Mouse (Mus musculus) adrenal gland, adult 18-20 months (tissue): ENCODE measurements around the gene Lin28b. TPM values are rescaled to one million over a fixed set of nuclear protein-coding genes. Genes with fewer than 3 reads are reported as not detected.

Source experiments
- DNase-seq, 2 experiments: peaks; one replicate each; pipeline ENCODE4 v3.0.0; 2021 to 2022; ENCODE audit warnings: low spot score in 2 of 2
- long read RNA-seq, 2 experiments: library from polyadenylated mRNA; stranded (forward); transcript quantifications; one replicate each; pipeline ENCODE4 v2.0.0; 2021
- total RNA-seq, 2 experiments: library from RNA; stranded (reverse); gene quantifications; 1 replicate in 1 of 2; 2 replicates in 1 of 2; pipeline ENCODE4 v1.2.3; 2021

The Lin28b gene
- total RNA-seq = under 1 TPM in 1 of 2 experiments, not detected in 1; 0.06 TPM
- long read RNA-seq, experiment 1 = 0 reads
- long read RNA-seq, experiment 2 = 0 reads

- peak in 1 of 2 experiments; percentile 5 for DNase-seq
Measured at GRCm38 (mm10) chr10:45485761-45486602, at the start of gene Lin28b. Gene Lin28b, minus strand, starts transcription at chr10:45486395.

DNA sequence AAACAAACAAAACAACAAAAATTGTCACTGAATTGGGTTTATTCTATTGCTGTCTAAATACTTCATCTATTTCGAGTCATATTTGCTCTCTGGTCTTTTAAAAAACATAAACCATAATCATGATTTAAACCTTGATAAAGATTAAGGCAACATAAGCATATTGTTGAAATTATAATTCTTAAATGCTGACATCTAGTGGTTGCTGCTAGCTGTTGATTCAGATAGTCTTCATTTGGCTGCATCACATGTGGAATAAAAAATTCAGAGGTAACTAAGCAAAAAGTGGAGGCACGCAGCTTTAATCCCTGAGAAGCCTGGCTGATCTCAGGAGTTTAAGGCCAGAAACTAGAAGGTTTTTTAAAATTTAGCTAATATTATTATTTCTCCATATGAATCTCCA, 25.6 kb upstream of the Lin28b start:
- no peak for DNase-seq

GRCm38 (mm10) chr10:45510662-45511061, 24.5 kb upstream of the Lin28b start:
- no peak for DNase-seq

DNA sequence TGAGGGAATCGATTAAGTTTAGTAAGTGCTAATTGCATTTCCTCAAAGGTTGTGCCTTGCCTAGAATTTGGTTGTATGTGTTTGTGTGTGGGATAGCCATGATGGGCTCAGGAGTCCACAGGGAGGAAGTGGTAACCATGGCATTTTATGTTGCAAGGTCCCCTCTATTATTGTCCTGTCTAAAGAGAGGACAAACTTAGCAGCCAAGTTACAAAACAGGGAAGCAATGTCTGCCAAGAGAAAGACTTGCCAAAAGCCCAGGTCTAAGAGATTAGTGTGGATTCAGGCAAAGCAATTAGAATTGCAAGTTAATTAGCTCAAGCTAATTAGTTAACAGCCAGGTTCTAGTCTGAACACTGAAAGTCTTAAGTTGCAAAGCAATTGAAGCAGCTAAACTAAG, 14.1 kb upstream of the Lin28b start:
- no peak for DNase-seq

DNA sequence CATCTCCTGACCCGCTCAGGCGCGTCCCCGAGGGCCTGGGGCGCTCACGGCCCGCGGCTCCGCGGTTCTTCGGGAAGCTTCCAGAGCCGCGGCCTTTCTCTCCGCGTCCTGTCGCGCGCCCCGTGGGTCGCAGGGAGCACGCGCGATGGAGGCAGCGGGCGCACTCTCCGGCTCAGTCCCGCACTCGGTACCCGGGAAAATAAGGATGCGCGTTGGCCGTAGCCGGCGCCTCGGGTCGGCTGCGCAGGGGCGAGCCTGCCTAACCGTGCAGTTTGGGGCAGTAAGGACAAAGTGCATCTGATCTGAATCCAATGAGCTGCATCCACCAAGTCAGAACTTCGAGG, 380 bp upstream of the Lin28b start:
- DNase-seq = no peak

DNA sequence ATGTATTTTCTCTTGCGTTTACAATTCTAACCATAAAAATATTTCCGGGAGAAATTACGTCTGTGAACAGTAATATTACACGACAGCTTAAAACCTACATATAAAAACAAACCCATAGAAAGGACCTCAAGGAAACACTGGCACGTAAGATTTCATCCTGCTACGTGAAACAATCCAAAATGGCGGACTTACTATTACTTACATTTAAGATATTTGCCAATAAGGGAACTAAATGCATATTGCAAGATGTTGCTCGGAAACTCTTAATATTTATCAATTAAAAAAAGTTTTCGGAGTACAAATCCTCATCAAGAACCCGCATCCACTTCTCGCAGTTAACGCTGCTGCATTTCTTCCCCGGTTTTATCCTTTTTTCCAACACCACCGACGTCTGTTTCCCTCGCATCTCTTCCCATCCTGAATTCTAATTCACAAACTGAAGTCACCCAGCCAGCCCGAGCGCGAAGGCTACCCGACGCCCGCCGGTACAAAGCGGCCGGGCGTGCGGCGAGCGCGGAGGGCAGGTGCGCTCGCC, 902 bp downstream of the Lin28b start:
- DNase-seq = no peak

DNA sequence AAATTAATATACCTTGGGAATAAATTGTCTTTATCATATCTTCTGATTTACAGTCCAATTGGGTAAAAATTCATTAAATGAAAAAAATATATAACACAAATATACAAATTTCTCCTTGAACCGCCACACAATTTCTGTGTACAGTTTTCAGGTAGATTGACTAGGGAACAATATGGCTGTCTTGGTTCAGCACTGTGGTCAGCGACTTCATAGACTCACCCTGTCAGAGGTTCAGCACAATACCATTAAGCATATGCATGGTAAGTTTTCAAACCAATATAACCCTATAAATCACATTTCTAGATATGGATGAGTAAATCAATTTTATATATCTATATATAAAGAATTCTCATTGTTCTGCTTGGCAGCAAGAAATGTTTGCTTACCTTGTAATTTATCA, 3.0 kb downstream of the Lin28b start:
- no peak for DNase-seq

- DNase-seq = no peak
Measured at GRCm38 (mm10) chr10:45473663-45474333, 12.4 kb downstream of the Lin28b start.

DNA sequence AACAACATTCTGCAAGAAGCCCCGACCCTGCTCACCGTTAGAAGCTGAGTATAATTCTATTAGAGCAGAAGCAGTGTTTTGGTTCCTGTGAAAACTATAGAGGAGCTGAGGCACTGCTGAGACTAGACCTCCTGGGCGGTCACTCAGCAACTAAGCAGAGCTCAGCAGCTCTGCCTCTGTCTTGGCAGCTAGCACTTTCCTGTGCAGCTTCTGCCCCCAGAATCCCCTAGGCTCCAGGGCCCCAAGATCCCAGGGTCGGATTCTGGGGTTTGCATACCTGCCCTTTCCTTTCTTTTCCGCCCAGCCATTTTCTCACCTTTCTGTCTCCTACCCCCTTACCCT, 13.1 kb downstream of the Lin28b start:
- DNase-seq = no peak

GRCm38 (mm10) chr10:45472431-45473142, 13.6 kb downstream of the Lin28b start:
- no peak for DNase-seq

DNA sequence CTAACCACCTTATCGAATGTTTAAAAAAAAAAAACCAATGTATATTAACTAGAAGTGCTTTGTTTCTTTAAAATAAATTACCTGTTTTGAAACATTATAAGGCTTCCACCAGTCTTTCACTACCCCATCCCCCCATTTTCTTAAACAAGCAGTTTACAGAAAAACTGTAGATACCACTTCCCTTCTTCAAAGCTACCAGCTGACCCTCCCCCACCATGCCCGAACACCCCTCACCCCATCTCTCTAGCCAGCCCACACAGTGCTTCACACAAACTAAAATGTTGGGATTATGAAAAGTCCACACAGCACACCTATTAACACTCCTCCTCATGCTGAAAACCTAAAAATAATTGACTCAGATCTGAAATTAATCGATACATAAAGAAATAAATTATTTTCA, 14.9 kb downstream of the Lin28b start:
- no peak for DNase-seq

DNA sequence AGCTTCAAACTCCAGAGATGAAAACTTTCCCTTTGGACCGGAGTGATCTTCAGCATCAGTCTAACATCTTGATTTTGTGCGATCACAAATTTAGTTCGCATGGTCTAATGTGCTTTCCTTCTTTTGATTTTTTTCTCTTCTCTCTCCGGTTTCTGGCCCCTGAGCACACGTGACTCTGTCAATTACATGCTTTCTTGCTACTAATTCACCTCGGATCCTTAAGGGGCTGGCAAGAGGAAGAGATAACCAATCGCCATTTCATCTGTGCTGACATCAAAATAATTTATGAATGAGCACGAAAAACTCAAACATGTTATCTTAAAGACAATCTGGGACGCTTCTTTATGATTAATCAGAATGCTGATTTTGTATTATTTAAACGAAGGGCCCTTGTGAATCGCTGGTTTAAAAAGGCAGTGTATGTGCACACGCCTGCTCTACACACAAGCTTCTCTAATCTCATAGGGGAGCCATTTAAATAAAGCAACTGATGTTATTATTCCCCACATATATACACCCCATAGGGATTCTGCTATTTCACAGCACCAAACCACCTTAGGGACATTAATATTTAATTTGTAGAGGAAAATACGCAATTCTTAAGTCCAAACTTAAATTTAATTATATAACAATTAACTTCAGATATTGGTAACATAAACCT, 16.0 kb downstream of the Lin28b start:
- DNase-seq = no peak

GRCm38 (mm10) chr10:45469027-45469996, 16.9 kb downstream of the Lin28b start:
- DNase-seq = no peak

DNA sequence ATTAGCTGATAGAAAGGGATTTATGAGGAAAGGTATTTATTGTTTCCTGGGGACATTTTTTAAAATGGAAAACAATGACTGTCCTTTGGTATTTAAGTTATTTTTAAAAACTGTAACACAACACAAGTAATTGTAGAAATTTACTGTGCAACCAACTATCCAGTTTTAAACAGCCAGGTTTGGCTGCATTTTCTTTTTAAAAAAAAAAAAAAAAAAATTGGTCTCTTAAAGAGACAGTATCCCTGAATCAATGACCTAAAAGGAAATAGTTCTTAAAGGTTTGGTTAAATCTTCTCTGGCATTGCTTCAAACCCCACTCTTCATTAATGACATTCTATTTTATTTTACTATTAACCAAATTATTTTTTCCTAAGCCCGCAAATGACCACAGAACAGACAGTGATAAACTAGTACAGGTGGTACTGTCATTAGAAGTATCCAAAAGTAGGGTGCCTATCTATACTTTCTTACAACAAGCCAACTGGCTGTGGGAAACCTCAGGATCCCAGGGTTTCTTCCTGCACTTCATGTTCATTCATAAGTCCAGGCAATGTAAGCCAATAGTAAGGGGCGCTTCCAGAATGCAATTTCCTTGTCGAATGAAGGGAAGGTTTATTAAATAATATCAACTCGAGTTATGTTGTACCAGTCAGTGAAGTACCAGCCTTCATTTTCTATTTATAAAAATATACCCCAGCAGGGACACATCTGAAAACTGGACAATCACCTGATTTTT, 17.8 kb downstream of the Lin28b start:
- no peak for DNase-seq

DNA sequence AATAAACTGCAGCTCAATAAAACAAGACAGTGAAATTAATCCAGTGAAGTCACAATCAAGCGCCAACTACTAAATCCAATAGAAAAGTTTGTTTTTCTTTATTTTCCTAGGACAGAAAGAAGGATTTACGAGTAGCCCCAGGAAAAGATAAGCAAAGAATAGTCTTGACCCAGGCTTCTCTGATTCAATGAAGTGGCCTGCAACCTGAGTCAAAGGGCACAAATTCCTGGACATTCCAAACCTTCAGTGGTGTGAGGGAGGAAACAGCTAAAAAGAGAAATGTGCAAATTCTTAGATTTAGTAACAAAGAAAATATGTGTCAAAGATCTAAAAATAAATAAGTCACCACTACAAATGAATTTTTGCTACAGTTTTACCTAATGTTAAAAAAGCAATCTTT, 27.6 kb downstream of the Lin28b start:
- DNase-seq = no peak

GRCm38 (mm10) chr10:45458074-45458473, 28.1 kb downstream of the Lin28b start:
- no peak for DNase-seq

DNA sequence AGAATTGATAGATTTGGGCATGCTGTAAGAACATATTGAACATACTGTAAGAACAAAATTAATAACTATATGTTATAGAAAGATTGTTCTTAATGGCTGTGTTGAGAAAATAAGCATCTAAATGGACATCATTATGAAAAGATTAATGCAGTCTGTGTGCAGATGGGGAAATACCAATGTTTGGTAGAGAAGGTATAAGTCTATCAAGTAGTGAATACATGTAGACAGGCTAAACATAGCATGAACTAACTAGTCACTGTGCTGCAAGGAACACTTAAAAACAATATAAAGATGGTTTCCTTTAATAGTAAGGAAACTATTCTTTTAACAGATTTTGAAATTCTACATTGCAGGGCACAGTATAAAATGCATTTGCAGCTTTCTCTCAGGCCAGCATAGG, 39.6 kb downstream of the Lin28b start:
- DNase-seq = no peak

GRCm38 (mm10) chr10:45446215-45446614, 40.0 kb downstream of the Lin28b start:
- no peak for DNase-seq

DNA sequence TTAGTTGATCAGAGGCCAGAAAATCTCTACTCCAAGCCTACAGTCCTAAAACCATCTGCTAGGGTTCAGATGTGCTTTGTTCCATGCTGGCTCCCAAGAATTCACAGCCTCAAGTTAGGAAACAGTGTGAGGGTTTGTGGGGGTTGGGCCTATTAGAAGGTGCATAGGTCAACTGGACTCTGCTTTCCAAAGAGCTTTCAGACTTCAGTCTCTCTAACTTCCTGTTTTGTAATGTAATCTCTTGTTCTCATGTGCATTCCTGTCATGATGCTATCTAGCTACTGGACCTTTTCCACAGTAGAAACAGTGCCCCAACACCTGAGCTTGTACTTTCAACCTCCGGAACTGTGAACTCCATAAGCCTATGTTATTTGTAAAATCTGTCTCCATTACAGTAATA, 63.8 kb downstream of the Lin28b start:
- DNase-seq = no peak
